Mouse (Mus musculus) adrenal gland, postnatal 14 days (tissue): ENCODE results near the gene Pigz. TPM values are rescaled to one million over a fixed set of nuclear protein-coding genes. Genes with fewer than 3 reads are reported as not detected.
A peak's percentile ranks its signal among the peaks of the same experiment; 100 is the strongest.
"Not testable (repeated sequence)": the region's sequence is repeated elsewhere in the genome, so short reads cannot be mapped to it uniquely, and the experiment has no call there.

Experiments used
- DNase-seq: peaks from one replicate; pipeline ENCODE4 v3.0.0; 2021; ENCODE audit warnings: mixed read lengths
- total RNA-seq: library from RNA; stranded (reverse); gene quantifications from 2 replicates; pipeline ENCODE4 v1.2.3, GENCODE M21; 2021

The Pigz gene
- total RNA-seq, 1 experiment from 2014 or later = 1.3 TPM

GRCm38 (mm10) chr16:31932255-31932654, 1.4 kb upstream of the Pigz start:
- no peak for DNase-seq

- peak; percentile 93 for DNase-seq
Observed at GRCm38 (mm10) chr16:31932840-31933697, 582 bp upstream of the Pigz start.

- no peak for DNase-seq
Observed at GRCm38 (mm10) chr16:31934550-31935010, 929 bp downstream of the Pigz start.

GRCm38 (mm10) chr16:31935091-31935979, 1.7 kb downstream of the Pigz start:
- no peak for DNase-seq

- DNase-seq = no peak
Observed at GRCm38 (mm10) chr16:31936568-31936967, 2.9 kb downstream of the Pigz start.

GRCm38 (mm10) chr16:31938856-31939255, 5.2 kb downstream of the Pigz start:
- DNase-seq = no peak

GRCm38 (mm10) chr16:31940586-31940985, 6.9 kb downstream of the Pigz start:
- DNase-seq = no peak

GRCm38 (mm10) chr16:31943980-31944379, 10.3 kb downstream of the Pigz start:
- DNase-seq = peak; percentile 90

- DNase-seq = no peak
Observed at GRCm38 (mm10) chr16:31944698-31945255, 11.1 kb downstream of the Pigz start.

- no peak for DNase-seq
Observed at GRCm38 (mm10) chr16:31945372-31945771, 11.7 kb downstream of the Pigz start.

GRCm38 (mm10) chr16:31945986-31946385, 12.3 kb downstream of the Pigz start:
- DNase-seq = not testable (repeated sequence)

GRCm38 (mm10) chr16:31947333-31947732, 13.7 kb downstream of the Pigz start:
- no peak for DNase-seq

GRCm38 (mm10) chr16:31947901-31948316, 14.3 kb downstream of the Pigz start:
- DNase-seq = no peak

- DNase-seq = peak; percentile 98
Observed at GRCm38 (mm10) chr16:31948345-31948774, 14.7 kb downstream of the Pigz start, which contains the start of the genes 0610012G03Rik and Ncbp2. Gene 0610012G03Rik (minus strand): TSS chr16:31948494. Gene Ncbp2 (plus strand): TSS chr16:31948513.

GRCm38 (mm10) chr16:31963224-31963623, 29.6 kb downstream of the Pigz start:
- no peak for DNase-seq

- no peak for DNase-seq
Observed at GRCm38 (mm10) chr16:31975258-31975657, 41.6 kb downstream of the Pigz start.

- no peak for DNase-seq
Observed at GRCm38 (mm10) chr16:31979501-31979900, 45.9 kb downstream of the Pigz start.

GRCm38 (mm10) chr16:31980946-31981345, 47.3 kb downstream of the Pigz start:
- no peak for DNase-seq

GRCm38 (mm10) chr16:31992039-31992438, 58.4 kb downstream of the Pigz start:
- DNase-seq = no peak

- DNase-seq = peak; percentile 19
Observed at GRCm38 (mm10) chr16:31993195-31993594, 59.5 kb downstream of the Pigz start.

- DNase-seq = no peak
Observed at GRCm38 (mm10) chr16:31993946-31994345, 60.3 kb downstream of the Pigz start.
